Mouse (Mus musculus) naive thymus-derived CD4-positive, alpha-beta T cell, adult 2 months (primary cell): ENCODE results near the gene Trim44.

ENCODE experiments used
- DNase-seq: peaks from one replicate; pipeline ENCODE4 v3.0.0-alpha.2; 2011; ENCODE audit warnings: low read depth

Gene Trim44

GRCm38 (mm10) chr2:102365983-102366545 is 41.6 kb downstream of the Trim44 start:
- DNase-seq: no peak

GRCm38 (mm10) chr2:102364565-102365200 is 42.9 kb downstream of the Trim44 start:
- DNase-seq: no peak

DNA sequence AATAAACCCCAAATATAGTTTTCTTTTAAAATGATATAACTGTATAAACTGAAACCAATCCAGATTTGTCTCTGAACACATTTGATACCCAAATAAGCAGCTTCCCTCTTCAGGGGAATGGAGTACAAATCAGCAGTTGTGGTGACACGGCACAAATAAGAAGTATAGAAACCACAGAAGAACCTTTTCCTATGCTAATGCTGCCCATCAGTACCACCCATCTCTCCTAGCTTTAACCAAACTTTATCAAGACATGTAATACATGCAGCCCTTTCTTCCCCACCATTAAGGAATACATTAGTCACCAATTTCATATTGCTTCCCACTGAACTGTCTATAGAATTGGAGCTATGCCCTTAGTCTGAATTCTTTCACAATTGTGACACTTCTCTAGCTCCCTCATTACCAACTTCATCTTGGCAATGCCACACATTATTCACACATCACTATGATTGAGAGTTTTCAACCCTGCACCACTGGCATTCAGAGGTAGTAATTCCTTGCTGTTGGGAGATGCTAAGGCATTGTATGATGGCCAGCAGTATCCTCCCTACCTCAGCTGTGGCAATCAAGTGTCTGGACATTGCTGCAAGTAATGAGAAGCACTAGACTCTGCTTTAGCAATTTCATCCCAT is 44.6 kb downstream of the Trim44 start:
- DNase-seq: no peak

- DNase-seq: no peak
These were observed 45.4 kb downstream of the Trim44 start for GRCm38 (mm10) chr2:102362266-102362665.

- DNase-seq: no peak
These were observed 50.5 kb downstream of the Trim44 start for GRCm38 (mm10) chr2:102356879-102357695.

DNA sequence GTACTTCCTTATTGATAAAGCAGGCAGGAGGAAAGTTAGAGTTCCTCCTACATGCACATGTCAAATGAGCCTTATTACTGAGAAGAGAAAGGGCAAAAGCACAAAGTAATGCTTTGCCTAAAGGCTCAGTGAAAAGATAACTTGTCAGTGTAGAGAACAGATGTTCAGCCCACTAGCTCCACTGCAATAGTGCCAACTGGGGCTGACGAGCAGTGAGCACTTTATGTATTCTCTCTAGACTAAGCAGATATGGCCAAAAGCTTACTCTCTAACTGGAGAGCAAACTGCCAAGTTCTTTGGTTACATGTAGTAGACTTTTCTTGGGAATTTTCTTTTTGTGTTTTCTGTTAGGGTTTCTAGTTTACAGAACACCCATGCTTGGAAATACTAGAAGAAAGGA is 53.6 kb downstream of the Trim44 start:
- no peak for DNase-seq

DNA sequence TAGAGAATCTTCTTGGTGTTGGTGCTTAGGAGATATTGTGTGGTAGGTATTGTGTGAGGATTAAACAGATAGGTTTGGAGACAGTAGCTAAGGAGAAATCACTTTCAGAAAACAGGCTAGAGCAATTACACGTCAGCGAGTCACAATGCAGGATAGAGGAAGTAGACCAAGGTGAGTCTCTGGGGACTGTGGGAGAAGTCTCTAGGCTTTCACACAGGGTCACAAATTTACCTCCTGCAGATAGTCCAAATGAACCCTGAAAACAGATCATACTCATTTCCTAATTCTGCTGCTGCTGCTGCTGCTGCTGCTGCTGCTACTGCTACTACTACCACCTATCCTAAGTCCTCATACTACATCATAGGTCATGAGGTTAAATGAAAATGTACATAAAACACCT is 66.2 kb downstream of the Trim44 start:
- no peak for DNase-seq

DNA sequence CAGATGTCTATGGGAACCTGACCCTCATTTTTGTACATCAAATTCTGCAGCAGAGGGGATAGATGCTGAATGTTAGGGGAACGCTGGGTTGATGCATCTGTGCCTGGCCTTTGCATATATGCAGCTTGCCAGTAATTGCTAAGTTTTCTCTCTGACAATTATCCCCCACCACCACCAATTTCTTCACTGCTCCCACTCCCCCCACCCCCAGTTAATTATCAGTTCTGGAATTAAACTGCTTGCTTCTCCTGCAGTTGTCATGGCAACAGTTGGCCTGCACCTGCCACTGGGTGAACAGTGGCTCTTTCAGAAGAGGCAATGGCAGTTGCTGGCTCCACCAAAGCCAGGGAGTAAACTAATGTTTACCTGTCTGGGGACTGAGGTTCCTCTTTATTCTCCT is 70.8 kb downstream of the Trim44 start:
- no peak for DNase-seq

GRCm38 (mm10) chr2:102331932-102332331 is 75.7 kb downstream of the Trim44 start:
- DNase-seq: no peak

DNA sequence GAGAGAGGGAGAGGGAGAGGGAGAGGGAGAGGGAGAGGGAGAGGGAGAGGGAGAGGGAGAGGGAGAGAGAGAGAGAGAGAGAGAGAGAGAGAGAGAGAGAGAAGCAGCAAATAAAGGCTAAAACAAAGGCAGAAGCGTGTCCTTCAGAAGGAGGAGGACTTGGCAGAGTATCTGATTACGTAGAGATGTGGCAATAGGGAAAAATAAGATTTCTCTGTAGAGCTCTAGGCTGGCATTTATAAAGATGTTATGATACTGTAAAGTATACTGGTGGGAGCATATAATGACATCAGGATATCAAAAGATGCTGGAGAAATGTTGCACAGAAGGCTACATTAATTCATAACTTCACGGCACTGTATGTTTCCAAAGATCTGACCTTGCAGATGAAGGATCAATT is 76.5 kb downstream of the Trim44 start:
- DNase-seq: no peak

DNA sequence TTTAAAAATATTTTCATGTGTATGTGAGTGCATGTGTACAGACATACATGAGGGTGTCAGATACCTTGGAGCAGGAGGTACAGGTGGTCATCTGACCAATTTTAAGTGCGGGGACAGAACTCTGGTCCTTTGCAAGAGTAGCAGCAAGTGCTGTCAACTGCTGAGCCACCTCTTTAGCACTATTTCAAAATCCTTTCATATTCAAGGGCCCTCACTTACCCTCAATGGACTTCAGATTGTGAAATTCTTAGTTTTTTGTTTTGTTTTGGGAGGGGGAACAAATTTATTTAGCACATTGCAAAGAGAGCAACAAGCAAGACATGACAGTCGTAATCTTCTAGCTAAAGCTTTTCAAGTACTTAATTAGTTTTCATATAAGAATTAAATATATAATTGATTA is 81.7 kb downstream of the Trim44 start:
- DNase-seq: no peak

DNA sequence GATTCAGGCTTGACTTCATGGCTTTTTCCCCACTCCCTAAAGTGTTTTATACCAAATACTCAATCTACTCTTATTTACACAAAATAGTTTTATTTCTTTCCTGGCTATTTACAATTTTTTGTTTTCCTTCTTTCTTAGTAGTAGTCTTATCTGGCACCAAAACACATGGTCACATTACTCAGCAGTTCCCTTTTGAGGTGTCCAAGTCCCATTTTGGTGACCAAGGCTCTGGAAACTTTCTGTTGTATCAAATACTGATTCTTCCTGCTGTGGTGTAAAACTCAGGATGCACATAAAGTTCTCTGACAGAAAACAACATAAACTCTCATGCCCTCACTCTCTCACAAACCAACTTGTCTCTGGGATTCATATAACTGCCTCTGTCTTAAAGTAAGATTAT is 83.3 kb downstream of the Trim44 start:
- no peak for DNase-seq

- no peak for DNase-seq
These were observed 91.1 kb downstream of the Trim44 start for GRCm38 (mm10) chr2:102316540-102316939.

DNA sequence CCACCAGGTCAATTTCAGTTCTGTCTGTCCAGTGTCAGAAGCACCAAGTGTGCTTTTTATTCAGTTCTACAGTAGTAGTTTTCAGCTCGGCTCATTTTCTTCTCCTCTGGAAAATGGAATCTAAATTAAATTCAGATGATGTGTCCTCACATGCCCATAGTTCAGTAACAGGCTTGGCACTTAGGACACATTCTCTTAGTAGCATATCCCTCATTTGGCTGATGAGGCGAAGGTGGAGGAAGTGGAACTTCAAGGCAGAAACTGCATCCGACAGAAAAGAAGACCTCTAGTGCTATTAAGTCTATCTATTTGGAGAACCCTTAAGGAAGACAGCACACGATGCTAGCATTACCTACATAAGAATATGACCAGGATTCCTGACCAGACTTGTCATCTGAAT is 92.5 kb downstream of the Trim44 start:
- DNase-seq: no peak

- DNase-seq: no peak
These were observed 93.0 kb downstream of the Trim44 start for GRCm38 (mm10) chr2:102314610-102315009.

- DNase-seq: no peak
These were observed 93.6 kb downstream of the Trim44 start for GRCm38 (mm10) chr2:102314068-102314467.

- DNase-seq: no peak
These were observed 94.7 kb downstream of the Trim44 start for GRCm38 (mm10) chr2:102312903-102313302.

DNA sequence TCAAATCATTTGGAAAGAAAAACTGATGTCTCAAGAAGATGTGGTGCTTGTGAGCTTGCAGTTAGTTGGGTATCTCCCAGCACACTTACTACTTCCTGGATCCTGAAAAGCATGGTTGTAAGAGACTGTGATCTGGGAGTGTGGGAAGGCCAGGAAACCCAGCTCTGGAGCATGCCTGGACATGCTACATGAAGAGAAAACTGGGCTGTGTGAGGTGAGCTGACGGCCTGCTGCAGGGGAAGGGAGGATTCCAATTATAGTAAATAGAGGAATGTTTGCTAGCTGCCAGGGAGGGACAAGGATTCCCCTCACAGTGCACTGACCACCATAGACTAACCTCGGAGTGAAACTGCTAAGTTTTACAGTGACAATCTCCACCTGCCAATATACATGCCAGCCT is 104.4 kb downstream of the Trim44 start:
- DNase-seq: no peak

- no peak for DNase-seq
These were observed 105.1 kb downstream of the Trim44 start for GRCm38 (mm10) chr2:102302532-102302931.

DNA sequence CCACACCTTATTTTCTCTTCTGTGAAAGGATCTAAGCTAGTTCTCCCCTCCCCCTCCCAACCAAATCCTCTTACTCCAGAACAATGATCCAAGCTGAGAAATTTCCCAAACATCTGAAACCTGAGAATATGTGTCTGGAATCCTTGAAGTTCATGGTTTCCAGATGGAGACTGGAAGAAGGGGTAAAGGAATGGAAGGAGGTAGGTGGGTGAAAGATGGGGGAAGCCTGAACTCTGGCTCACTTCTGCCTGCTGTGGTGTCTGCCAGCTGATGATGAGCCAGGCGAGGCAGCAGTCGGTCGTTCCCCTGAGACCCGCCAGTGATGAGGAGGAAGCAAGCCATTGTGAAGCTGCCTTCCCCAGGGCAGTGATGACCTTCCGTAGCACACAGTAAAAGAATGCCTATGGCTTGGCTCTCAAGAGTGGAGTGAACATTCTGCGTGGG is 112.8 kb downstream of the Trim44 start:
- no peak for DNase-seq

DNA sequence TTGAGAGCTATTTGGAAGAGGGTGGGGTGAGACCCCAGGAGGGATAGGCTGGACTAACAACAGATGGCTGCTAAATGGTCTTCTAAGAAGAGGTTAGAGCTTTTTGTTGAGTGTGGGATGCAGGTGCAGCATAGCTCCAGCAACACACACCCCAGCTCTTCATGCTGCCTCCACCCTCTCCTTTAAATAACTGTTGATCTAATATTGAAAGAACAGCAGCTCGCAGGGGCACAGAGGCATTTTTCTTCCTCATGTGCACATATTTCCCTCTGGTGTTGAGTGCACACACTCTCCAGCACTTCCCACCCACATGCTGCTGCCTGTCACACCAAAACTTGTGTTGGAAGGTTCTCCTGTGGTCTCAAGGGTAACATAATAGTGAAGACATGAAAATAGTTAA is 114.4 kb downstream of the Trim44 start:
- DNase-seq: no peak

GRCm38 (mm10) chr2:102292051-102292450 is 115.6 kb downstream of the Trim44 start:
- DNase-seq: no peak

GRCm38 (mm10) chr2:102291533-102291932 is 116.1 kb downstream of the Trim44 start:
- DNase-seq: no peak
